Mouse (Mus musculus) heart, adult 8-10 months (tissue): ENCODE data around the gene Fam151a. TPM values are rescaled to one million over a fixed set of nuclear protein-coding genes. Genes with fewer than 3 reads are reported as not detected.
"Not testable (repeated sequence)": the region's sequence is repeated elsewhere in the genome, so short reads cannot be mapped to it uniquely, and the experiment has no call there.

Source experiments
- DNase-seq: peaks from one replicate; pipeline ENCODE4 v3.0.0; 2022; ENCODE audit warnings: low spot score
- total RNA-seq, 4 experiments: library from RNA; stranded (reverse); gene quantifications; 2 replicates each; pipeline ENCODE4 v1.2.4; 2022

The Fam151a gene
- total RNA-seq, 4 experiments from 2014 or later = 0.14 to 0.47 (median 0.19) TPM

DNA sequence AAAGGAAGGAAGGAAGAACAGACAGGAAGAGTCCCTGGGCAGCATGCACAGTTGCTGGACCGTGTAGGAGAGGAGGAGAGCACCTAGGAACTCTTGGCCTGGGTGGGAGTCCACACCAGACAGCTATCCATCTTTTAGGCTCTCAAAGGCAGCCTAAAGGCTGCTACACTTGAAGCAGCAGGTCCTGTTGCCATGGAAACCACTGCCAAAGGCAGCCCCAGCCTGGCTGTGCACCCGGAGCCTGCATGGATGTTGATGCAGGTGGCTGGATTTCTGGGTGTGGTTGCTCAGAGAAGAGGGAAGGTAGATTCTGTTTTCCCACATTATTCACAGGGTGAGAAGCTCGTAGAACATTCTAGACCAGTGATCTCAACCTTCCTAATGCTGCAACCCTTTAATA is 43.3 kb downstream of the Fam151a start:
- no peak for DNase-seq

DNA sequence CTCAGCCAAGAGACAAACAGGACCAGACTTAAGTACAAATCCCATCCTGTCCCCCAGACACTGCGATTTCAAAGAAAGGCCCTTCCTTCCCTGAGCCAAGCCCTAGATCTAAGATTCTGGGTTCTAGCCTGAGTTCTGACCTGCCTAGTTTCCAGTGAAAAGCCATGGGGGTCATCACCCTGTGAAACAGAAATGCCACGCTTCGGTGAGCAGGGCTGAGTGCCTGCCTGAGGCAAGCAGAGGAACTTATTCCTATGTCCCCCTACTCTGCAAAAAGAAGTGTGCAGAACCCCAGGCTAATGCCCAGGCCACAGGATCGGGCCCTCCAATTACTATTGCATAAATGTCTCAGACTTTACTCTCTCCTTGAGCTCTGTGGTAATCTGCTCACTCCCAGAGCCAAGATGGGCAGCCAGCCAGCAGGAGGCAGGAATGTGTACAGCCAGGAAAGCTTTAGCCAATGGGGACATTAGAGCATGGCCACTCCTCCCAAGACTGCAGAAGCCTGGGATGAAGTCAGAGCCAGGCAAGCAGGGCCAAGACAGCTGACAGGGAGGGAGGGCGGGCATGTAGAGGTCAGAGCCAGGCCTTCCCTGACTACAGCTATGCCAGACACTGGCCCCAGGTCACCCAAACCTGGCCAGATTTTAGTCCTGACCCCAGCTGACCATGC is 44.6 kb downstream of the Fam151a start:
- peak; percentile 90 for DNase-seq

DNA sequence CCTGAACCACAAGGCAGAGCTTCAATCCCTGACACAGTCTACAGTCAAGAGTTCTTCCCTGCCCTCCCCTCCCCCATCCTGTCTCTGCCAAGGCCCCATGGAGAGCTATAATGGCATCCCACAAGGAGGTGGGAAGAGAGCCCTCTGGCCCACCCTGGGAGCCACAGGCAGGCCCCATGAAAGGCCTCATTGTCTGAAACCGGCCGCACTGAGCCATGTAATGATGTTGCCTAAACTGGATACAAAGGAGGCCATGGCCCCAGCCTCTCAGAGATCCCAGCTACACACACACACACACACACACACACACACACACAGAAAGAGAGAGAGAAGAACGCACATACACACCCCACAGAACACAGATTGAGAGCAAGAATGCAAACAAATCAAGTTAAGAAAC is 46.4 kb downstream of the Fam151a start:
- DNase-seq = no peak

DNA sequence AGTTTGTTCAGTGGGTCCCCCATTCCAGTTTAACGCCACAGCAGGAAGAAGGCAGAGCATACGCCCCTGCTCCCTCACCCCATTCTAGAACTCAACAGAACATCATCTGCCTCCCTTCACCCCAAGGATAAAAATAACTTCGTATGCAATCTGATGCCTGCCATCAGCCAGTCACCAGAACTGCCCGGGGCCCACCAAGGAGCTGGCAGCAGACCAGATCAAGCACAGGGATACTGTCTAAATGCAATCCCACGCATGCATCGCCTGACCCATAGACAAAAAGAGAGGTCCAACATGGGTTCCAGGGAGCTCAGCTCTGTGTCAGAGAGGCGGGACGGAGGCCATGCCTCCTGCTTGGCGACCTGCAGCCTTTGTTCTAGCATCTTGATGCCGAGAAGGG is 49.4 kb downstream of the Fam151a start:
- DNase-seq = no peak

DNA sequence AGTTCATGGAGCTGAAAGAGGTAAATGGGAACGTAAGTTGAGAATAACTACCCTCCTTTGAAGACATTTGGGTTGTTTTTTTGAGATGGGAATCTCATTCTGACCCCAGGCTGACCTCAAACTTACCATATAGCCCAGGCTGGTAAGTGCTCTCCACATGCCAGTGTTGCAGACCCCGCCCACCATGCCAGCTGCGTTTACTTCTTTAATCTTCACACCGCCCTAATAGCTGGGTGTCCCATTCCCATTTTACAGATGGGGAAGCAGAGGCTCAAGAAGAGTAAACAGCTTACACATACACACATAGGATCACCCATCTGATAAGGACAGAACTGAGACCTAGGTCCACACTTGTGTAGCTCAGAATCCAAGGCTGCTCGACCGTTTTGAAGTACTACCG is 51.1 kb downstream of the Fam151a start:
- no peak for DNase-seq

DNA sequence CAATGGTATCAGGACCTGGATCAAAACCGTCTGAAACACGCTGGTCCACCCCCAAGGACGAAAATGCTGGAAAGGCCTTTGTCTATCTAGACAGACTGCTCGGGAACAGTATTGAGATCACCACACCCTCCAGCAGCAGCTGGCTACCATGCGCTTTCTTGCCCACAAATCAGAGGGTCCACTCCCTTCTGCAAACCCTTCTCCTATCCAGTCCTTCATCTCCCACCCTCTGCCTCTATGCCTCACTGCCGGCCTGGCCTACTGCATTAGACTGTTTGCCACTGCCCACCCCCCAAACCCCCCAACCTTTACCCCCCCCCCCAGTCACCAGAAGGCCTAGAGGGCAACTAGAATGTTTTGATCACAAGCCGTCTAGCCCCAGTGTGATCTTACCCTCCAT is 51.7 kb downstream of the Fam151a start:
- DNase-seq = no peak

DNA sequence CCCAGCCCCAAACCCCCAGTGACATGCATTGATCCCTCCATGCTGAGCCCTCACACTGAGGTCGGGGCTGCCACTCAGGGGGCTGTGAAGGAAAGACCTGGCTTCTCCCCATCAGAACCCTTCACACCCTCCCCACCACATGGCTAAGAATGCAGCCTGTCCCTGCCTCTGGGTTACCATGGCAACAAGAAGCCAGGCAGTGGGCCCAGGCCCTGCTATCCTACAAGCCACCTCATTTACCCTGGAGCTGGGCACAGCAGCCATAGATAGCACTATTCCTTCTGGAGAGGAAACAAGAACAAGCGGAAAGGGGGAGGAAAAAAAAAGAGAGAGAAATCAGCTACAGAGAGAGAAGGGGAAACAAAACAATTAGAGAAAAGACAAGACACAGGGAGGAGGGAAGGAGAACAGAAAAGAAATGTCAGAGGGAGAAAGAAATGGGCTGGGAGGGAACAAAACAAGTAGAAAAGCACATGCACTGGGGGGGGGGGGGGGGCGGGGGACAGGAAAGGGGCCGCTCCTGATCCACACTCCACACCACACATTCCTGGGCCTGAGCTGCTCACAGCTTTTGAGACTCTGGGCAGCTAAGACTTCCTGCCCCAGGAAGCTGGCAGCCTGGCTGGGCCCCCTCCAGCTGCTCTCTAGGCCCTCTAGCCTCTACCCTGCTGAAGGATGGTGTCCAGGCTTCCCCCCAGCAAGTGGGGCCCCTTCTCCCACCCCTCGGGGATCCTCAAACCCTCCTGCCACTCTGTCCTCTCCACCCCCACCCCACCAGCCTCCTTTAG is 52.3 kb downstream of the Fam151a start:
- no peak for DNase-seq

DNA sequence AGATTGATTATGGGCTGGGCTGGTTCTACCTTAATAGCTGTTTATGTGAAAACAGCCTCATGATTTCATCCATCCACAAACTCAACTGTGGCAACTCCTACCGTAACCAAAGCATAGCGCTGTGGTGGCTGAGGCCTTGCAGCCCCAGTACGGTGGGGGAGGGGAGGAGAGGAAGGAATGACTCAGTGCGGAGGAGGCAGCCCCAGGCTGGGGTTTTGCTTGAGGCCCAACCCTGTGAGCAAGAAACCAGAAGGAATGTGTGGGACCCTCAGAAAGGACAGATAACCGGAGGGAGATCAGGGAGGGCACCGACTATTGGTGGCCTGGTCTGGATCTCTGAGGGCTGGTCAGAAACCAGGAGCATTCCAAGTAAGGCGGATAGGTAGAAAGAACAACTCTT is 54.1 kb downstream of the Fam151a start:
- DNase-seq = peak; percentile 26

DNA sequence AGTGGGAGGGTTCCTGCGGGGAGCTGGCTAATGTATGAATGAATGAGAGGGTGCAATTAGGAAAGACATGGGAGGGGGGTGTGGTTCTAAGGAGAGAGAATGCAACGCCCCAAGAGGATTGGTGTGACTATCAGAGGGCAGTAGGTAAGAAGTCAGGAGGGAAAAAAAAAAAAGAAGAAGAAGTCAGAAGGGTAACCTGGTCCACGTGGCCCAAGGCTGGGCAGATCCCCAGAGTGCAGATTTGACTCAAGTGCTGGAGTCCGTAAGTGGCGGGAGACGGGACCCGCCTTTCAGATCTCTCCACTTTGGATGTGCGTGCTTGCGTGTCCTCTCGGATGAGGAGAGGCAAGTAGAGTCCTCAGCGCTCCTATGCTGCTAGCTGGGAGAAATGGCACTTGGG is 54.9 kb downstream of the Fam151a start:
- DNase-seq = no peak

DNA sequence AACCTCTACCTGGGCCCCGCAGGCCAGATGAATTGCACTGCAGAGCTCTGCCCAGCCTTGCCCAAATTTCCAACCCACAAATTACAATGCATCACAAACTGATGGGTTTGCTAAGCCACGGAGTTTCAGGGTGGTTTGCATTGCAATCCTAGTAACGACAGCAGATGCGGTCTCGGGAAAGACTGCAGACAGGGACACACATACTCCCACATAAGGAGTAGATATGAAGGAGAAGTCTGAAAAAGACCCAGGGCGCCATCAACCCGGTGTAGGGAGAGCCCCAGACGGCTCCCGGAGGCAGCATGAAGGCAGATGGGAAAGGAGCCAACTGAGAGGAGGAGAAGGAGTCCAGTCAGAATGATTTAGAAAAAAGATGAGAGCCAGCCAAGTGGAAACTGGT is 56.0 kb downstream of the Fam151a start:
- DNase-seq = no peak

DNA sequence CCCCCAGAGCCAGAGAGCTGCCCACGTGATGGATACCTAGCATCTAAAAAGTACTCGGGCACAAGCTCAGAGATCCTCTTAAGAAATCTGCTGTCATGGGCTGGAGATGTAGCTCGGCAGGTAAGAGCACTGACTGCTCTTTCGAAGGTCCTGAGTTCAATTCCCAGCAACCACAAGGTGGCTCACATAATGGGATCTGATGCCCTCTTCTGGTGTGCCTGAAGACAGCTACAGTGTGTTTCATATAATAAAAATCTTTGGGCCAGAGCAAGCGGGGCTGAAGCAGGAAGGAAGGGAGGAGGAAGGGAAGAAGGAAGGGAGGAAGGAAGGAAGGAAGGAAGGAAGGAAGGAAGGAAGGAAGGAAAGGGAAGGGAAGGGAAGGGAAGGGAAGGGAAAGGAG is 56.5 kb downstream of the Fam151a start:
- not testable (repeated sequence) for DNase-seq

DNA sequence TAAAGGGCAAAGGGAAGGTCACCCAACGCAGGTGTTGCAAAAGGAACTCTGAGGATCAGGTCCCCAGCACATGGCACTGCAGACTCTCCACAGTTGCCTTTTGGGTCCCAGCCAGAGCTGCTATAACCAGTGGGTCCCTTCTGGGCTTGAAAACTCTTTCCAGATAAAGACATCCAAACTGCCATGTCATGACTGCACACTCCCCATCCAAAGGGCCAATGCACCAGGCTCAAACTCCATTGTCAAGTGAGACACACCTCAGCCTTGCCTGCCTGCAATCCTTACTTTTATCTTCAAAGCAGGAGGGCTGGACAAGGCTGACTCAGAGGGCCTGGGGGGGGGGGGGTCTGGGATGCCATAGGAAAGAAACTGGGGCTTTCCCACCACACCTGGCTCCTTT is 57.2 kb downstream of the Fam151a start:
- DNase-seq = no peak

DNA sequence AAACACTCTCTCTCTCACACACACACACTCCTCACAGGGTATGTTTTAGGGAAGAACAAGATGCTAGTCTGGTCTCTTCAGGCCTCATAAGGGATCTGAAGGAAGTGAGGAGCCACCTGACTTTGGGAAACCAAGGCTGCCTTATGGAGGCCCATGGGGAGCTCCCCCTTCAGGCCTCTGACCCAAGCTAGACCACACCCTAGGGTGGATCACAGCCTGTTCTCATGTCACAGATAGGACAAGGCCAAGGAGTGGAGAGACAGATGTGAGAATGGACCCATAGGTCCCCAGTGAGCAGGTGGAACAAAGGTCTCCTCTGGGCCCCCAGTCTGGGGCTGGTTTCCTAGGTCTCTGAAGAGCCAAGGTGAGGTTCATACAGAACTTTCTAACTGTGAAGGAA is 58.6 kb downstream of the Fam151a start:
- no peak for DNase-seq

DNA sequence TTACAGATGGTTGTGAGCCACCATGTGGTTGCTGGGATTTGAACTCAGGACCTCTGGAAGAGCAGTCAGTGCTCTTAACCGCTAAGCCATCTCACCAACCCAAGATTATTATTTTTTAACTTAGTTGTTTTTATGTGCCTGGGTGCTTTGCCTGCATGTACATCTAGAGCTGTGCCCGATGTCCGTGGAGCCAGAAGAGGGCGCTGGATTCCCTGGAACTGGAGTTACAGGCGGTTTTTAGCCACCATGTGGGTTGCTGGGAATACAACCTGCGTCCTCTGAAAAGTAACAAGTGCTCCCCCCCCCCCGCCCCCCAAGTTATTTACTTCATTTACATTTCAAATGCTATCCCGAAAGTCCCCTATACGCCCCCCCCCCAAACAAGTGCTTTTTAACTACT is 60.1 kb downstream of the Fam151a start:
- not testable (repeated sequence) for DNase-seq

DNA sequence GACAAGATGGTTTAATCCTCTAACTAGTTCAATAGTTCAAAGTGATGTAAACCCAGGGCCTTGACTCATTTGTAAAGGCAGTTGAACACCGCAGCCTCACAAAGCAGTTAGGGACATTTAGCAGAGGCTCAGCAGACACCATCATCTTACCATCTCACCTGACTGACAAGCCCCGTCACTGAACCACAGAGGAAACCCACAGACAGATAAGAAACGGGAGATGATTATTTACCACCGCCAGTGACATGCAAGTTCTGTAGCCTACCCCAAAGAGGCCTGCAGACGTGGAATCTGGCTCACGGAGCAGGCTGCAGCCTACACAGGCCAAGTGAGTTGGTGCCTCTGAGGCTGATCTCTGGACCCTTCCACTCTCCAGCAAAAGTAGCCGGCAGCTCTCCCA is 60.6 kb downstream of the Fam151a start:
- DNase-seq = no peak

DNA sequence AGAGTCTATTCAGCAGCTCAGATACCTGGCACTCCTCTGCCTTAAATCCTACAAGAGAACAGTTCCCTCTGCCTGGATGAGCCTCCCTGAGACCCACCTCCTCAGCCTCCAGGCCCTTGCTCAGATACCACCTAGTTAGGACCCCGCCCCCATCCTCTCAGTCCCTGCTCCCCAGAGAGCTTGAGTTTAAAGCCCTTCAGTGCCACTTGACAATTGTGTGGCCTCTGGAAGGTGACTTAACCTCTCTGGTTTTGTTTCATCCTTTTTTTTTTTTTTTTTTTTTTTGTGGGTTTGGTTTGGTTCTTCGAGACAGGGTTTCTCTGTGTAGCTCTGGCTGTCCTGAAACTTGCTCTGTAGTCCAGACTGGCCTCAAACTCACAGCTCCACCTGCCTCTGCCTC is 61.6 kb downstream of the Fam151a start:
- no peak for DNase-seq

Other genes starting within 250 kb of the Fam151a start
- gene Bsnd, start 241.6 kb upstream of the Fam151a start, total RNA-seq = not detected
- 1 to 10 TPM; 1.7 to 2.0 (median 1.8) TPM for gene Dhcr24, start 172.9 kb upstream of the Fam151a start, total RNA-seq
- not detected for gene Lexm, start 116.6 kb upstream of the Fam151a start, total RNA-seq
- under 1 TPM in 2 of 4 experiments, not detected in 2; 0.11 to 0.16 TPM for gene Ttc22, start 111.5 kb upstream of the Fam151a start, total RNA-seq
- 1 to 10 TPM; 3.9 to 5.7 (median 5.3) TPM for gene Pars2, start 82.8 kb upstream of the Fam151a start, total RNA-seq
- gene Ttc4, start 54.9 kb upstream of the Fam151a start, total RNA-seq = 10 to 100 TPM; 17.1 to 20.9 (median 19.0) TPM
- gene Mroh7, start 3.0 kb upstream of the Fam151a start, total RNA-seq = 1 to 10 TPM in 1 of 4 experiments, under 1 TPM in 3; 0.25 to 1.7 (median 0.40) TPM
- gene Acot11, start 71.1 kb downstream of the Fam151a start, total RNA-seq = 10 to 100 TPM; 26.2 to 44.3 (median 36.4) TPM
- 10 to 100 TPM; 34.2 to 42.5 (median 36.2) TPM for gene Ssbp3, start 176.8 kb downstream of the Fam151a start, total RNA-seq